Mouse (Mus musculus): ENCODE data around the gene Unc79. TPM values are rescaled to one million over a fixed set of nuclear protein-coding genes. Genes with fewer than 3 reads are reported as not detected.

The Unc79 gene
- polyA plus RNA-seq, 1 experiment from 2014 or later: 0.16 TPM

- no peaks in the 10 kb centered on the region for H3K36me3 ChIP-seq (ENCODE audit: control insufficient read depth, insufficient read depth, low read length)
- no peaks in the 10 kb centered on the region for H3K27me3 ChIP-seq (ENCODE audit: control insufficient read depth, insufficient read depth, low read length)
- no peak overlapping the region for H3K27ac ChIP-seq (ENCODE audit: low read depth, low read length)
- H3K4me3 ChIP-seq (ENCODE audit: low read length): no peak overlapping the region
- H3K4me2 ChIP-seq (replicated peaks; ENCODE audit: low read depth, low read length): no peak overlapping the region
- no peak for ATAC-seq (ENCODE audit: low FRiP score, low TSS enrichment)
- H3K9ac ChIP-seq (ENCODE audit: low read depth, low read length): no peak overlapping the region
- 73% methylated on average over 3 of the region's 3 CpGs for whole genome bisulfite sequencing
- no peaks in the 10 kb centered on the region for H3K4me1 ChIP-seq (ENCODE audit: control insufficient read depth, insufficient read depth, low read length)
- H3K9me3 ChIP-seq (ENCODE audit: control insufficient read depth, low read length): no peaks in the 10 kb centered on the region
Measured at GRCm38 (mm10) chr12:103155406-103155805, 206.7 kb downstream of the Unc79 start.

- Histone ChIP-seq H3K27ac (ENCODE audit: low read depth, low read length) (no peak overlapping the region), H3K36me3 (ENCODE audit: control insufficient read depth, insufficient read depth, low read length) (no peaks in the 10 kb centered on the region), H3K4me3 (ENCODE audit: low read length) (no peak overlapping the region), H3K4me2 (replicated peaks; ENCODE audit: low read depth, low read length) (no peak overlapping the region), H3K9me3 (ENCODE audit: control insufficient read depth, low read length) (no peaks in the 10 kb centered on the region), H3K4me1 (ENCODE audit: control insufficient read depth, insufficient read depth, low read length) (no peaks in the 10 kb centered on the region), H3K27me3 (ENCODE audit: control insufficient read depth, insufficient read depth, low read length) (no peaks in the 10 kb centered on the region), H3K9ac (ENCODE audit: low read depth, low read length) (no peak overlapping the region)
- ATAC-seq (ENCODE audit: low FRiP score, low TSS enrichment): no peak
- 45% methylated on average over 18 of the region's 18 CpGs for WGBS
Measured at GRCm38 (mm10) chr12:103157129-103157910, 208.7 kb downstream of the Unc79 start.

- Histone ChIP-seq H3K4me2 (replicated peaks; ENCODE audit: low read depth, low read length) (no peak overlapping the region), H3K27me3 (ENCODE audit: control insufficient read depth, insufficient read depth, low read length) (no peaks in the 10 kb centered on the region), H3K4me1 (ENCODE audit: control insufficient read depth, insufficient read depth, low read length) (no peaks in the 10 kb centered on the region), H3K4me3 (ENCODE audit: low read length) (no peak overlapping the region), H3K27ac (ENCODE audit: low read depth, low read length) (no peak overlapping the region), H3K9ac (ENCODE audit: low read depth, low read length) (no peak overlapping the region), H3K9me3 (ENCODE audit: control insufficient read depth, low read length) (no peaks in the 10 kb centered on the region), H3K36me3 (ENCODE audit: control insufficient read depth, insufficient read depth, low read length) (no peaks in the 10 kb centered on the region)
- ATAC-seq (ENCODE audit: low FRiP score, low TSS enrichment): no peak
- WGBS: 72% methylated on average over 8 of the region's 8 CpGs
Measured at GRCm38 (mm10) chr12:103159016-103159415, 210.4 kb downstream of the Unc79 start.

GRCm38 (mm10) chr12:103160721-103161120 is 212.1 kb downstream of the Unc79 start:
- ATAC-seq (ENCODE audit: low FRiP score, low TSS enrichment): no peak
- Histone ChIP-seq H3K4me1 (ENCODE audit: control insufficient read depth, insufficient read depth, low read length) (no peaks in the 10 kb centered on the region), H3K27ac (ENCODE audit: low read depth, low read length) (no peak overlapping the region), H3K9ac (ENCODE audit: low read depth, low read length) (no peak overlapping the region), H3K27me3 (ENCODE audit: control insufficient read depth, insufficient read depth, low read length) (no peaks in the 10 kb centered on the region), H3K36me3 (ENCODE audit: control insufficient read depth, insufficient read depth, low read length) (no peaks in the 10 kb centered on the region), H3K4me2 (replicated peaks; ENCODE audit: low read depth, low read length) (no peak overlapping the region), H3K4me3 (ENCODE audit: low read length) (no peak overlapping the region), H3K9me3 (ENCODE audit: control insufficient read depth, low read length) (no peaks in the 10 kb centered on the region)
- 82% methylated on average over 4 of the region's 4 CpGs for WGBS

GRCm38 (mm10) chr12:103163596-103163995 is 214.9 kb downstream of the Unc79 start:
- H3K27me3 ChIP-seq (ENCODE audit: control insufficient read depth, insufficient read depth, low read length): no peaks in the 10 kb centered on the region
- no peaks in the 10 kb centered on the region for H3K4me1 ChIP-seq (ENCODE audit: control insufficient read depth, insufficient read depth, low read length)
- no peak overlapping the region for H3K4me3 ChIP-seq (ENCODE audit: low read length)
- no peak for ATAC-seq (ENCODE audit: low FRiP score, low TSS enrichment)
- H3K9me3 ChIP-seq (ENCODE audit: control insufficient read depth, low read length): no peaks in the 10 kb centered on the region
- no peak overlapping the region for H3K27ac ChIP-seq (ENCODE audit: low read depth, low read length)
- H3K9ac ChIP-seq (ENCODE audit: low read depth, low read length): no peak overlapping the region
- no peaks in the 10 kb centered on the region for H3K36me3 ChIP-seq (ENCODE audit: control insufficient read depth, insufficient read depth, low read length)
- H3K4me2 ChIP-seq (replicated peaks; ENCODE audit: low read depth, low read length): no peak overlapping the region
- WGBS: 81% methylated on average over 10 of the region's 10 CpGs

- Histone ChIP-seq H3K27ac (ENCODE audit: low read depth, low read length) (no peak overlapping the region), H3K4me2 (replicated peaks; ENCODE audit: low read depth, low read length) (no peak overlapping the region), H3K4me3 (ENCODE audit: low read length) (no peak overlapping the region), H3K9ac (ENCODE audit: low read depth, low read length) (no peak overlapping the region), H3K9me3 (ENCODE audit: control insufficient read depth, low read length) (no peaks in the 10 kb centered on the region), H3K4me1 (ENCODE audit: control insufficient read depth, insufficient read depth, low read length) (no peaks in the 10 kb centered on the region), H3K36me3 (ENCODE audit: control insufficient read depth, insufficient read depth, low read length) (no peaks in the 10 kb centered on the region), H3K27me3 (ENCODE audit: control insufficient read depth, insufficient read depth, low read length) (no peaks in the 10 kb centered on the region)
- WGBS: 52% methylated on average over 14 of the region's 14 CpGs
- ATAC-seq (ENCODE audit: low FRiP score, low TSS enrichment): no peak
Measured at GRCm38 (mm10) chr12:103164101-103165030, 215.7 kb downstream of the Unc79 start.

- 24% methylated on average over 12 of the region's 12 CpGs for WGBS
- Histone ChIP-seq H3K4me1 (ENCODE audit: control insufficient read depth, insufficient read depth, low read length) (peaks cover 6% of the 10 kb centered on the region; the same call in 1 of the 2 replicates), H3K9me3 (ENCODE audit: control insufficient read depth, low read length) (no peaks in the 10 kb centered on the region), H3K9ac (ENCODE audit: low read depth, low read length) (no peak overlapping the region), H3K27ac (ENCODE audit: low read depth, low read length) (no peak overlapping the region), H3K4me2 (replicated peaks; ENCODE audit: low read depth, low read length) (no peak overlapping the region), H3K4me3 (ENCODE audit: low read length) (no peak overlapping the region), H3K27me3 (ENCODE audit: control insufficient read depth, insufficient read depth, low read length) (no peaks in the 10 kb centered on the region), H3K36me3 (ENCODE audit: control insufficient read depth, insufficient read depth, low read length) (no peaks in the 10 kb centered on the region)
- ATAC-seq (ENCODE audit: low FRiP score, low TSS enrichment): peak; percentile 53; the same call in 1 of the 2 replicates
Measured at GRCm38 (mm10) chr12:103168892-103169291, 220.2 kb downstream of the Unc79 start.

GRCm38 (mm10) chr12:103183057-103183456 is 234.4 kb downstream of the Unc79 start:
- 19% methylated on average over 7 of the region's 7 CpGs for WGBS
- Histone ChIP-seq H3K4me1 (ENCODE audit: control insufficient read depth, insufficient read depth, low read length) (no peaks in the 10 kb centered on the region), H3K4me3 (ENCODE audit: low read length) (no peak overlapping the region), H3K9me3 (ENCODE audit: control insufficient read depth, low read length) (no peaks in the 10 kb centered on the region), H3K9ac (ENCODE audit: low read depth, low read length) (no peak overlapping the region), H3K36me3 (ENCODE audit: control insufficient read depth, insufficient read depth, low read length) (no peaks in the 10 kb centered on the region), H3K4me2 (replicated peaks; ENCODE audit: low read depth, low read length) (no peak overlapping the region), H3K27me3 (ENCODE audit: control insufficient read depth, insufficient read depth, low read length) (no peaks in the 10 kb centered on the region), H3K27ac (ENCODE audit: low read depth, low read length) (no peak overlapping the region)
- no peak; the same call in 1 of the 2 replicates for ATAC-seq (ENCODE audit: low FRiP score, low TSS enrichment)

- no peaks in the 10 kb centered on the region for H3K27me3 ChIP-seq (ENCODE audit: control insufficient read depth, insufficient read depth, low read length)
- no peaks in the 10 kb centered on the region for H3K36me3 ChIP-seq (ENCODE audit: control insufficient read depth, insufficient read depth, low read length)
- no peak overlapping the region for H3K9ac ChIP-seq (ENCODE audit: low read depth, low read length)
- H3K4me1 ChIP-seq (ENCODE audit: control insufficient read depth, insufficient read depth, low read length): no peaks in the 10 kb centered on the region
- no peak overlapping the region for H3K4me3 ChIP-seq (ENCODE audit: low read length)
- no peak for ATAC-seq (ENCODE audit: low FRiP score, low TSS enrichment)
- H3K9me3 ChIP-seq (ENCODE audit: control insufficient read depth, low read length): no peaks in the 10 kb centered on the region
- H3K27ac ChIP-seq (ENCODE audit: low read depth, low read length): no peak overlapping the region
- 60% methylated on average over 7 of the region's 7 CpGs for WGBS
- H3K4me2 ChIP-seq (replicated peaks; ENCODE audit: low read depth, low read length): no peak overlapping the region
Measured at GRCm38 (mm10) chr12:103187020-103187419, 238.4 kb downstream of the Unc79 start.

Data from kidney, embryonic 14.5 days (tissue).